Mouse (Mus musculus) spleen, postnatal 36 days (tissue): ENCODE data around the gene D430041D05Rik.

ENCODE experiments used
- DNase-seq, 2 experiments: peaks; one replicate each; pipeline ENCODE4 v3.0.0; 2022; ENCODE audit warnings: low spot score in 2 of 2, mixed read lengths in 1 of 2

Gene D430041D05Rik

GRCm38 (mm10) chr2:104408351-104408750, 2.5 kb downstream of the D430041D05Rik start:
- no peak for DNase-seq

GRCm38 (mm10) chr2:104407913-104408312, 2.9 kb downstream of the D430041D05Rik start:
- DNase-seq, result no peak

DNA sequence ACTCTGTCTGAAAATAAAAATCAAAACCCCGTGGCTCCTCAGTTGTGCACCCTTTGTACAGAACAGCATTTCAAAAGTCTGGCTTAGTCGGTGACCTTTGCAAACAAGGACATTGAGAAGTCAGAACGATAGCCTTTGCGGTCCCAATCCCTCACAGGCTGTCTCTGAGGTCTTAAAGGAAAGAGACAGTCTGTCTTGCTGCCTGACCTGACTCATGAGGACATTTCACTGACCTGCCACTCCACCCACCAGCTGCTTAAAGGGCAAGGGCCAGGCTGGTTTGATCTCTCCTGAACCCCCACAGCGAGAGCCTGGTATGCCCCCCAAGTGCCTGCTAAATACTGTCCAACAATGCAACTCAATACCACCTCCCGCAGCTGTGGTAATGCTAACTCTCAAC, 6.8 kb downstream of the D430041D05Rik start:
- DNase-seq, result no peak

GRCm38 (mm10) chr2:104398651-104399290, 12.0 kb downstream of the D430041D05Rik start:
- no peak for DNase-seq

- no peak for DNase-seq
These were observed 14.9 kb downstream of the D430041D05Rik start for GRCm38 (mm10) chr2:104395961-104396360.

GRCm38 (mm10) chr2:104394769-104395168, 16.0 kb downstream of the D430041D05Rik start:
- DNase-seq, result no peak

GRCm38 (mm10) chr2:104392700-104393312, 18.0 kb downstream of the D430041D05Rik start:
- DNase-seq, result no peak

- no peak for DNase-seq
These were observed 21.6 kb downstream of the D430041D05Rik start for GRCm38 (mm10) chr2:104389231-104389630.

- peak; percentile 6 to 11 for DNase-seq
These were observed 24.9 kb downstream of the D430041D05Rik start for GRCm38 (mm10) chr2:104385941-104386340.

- DNase-seq, result no peak
These were observed 27.2 kb downstream of the D430041D05Rik start for GRCm38 (mm10) chr2:104383589-104383988.

- DNase-seq, result no peak
These were observed 28.0 kb downstream of the D430041D05Rik start for GRCm38 (mm10) chr2:104382813-104383212.

- DNase-seq, result no peak
These were observed 31.5 kb downstream of the D430041D05Rik start for GRCm38 (mm10) chr2:104379304-104379703.

DNA sequence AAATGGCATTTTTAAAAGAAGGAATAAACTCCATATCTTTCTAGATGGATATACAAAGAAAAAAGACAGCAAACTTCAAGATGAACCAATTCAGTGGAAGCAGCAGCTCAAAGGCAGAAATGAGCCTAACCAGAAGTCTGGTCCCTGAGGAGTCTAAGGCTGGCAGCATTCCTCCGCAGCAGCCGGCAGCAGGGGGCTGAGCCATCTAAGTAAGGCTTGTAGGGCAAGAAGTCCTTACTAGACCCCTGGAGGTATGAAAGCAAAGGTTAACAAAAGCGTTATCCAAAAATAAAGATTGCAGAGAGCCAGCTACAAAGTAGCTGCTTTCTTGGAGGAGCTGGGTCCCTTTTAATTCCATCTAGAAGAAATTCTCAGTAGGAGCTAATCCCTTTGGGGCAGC, 32.0 kb downstream of the D430041D05Rik start:
- no peak for DNase-seq

- no peak for DNase-seq
These were observed 32.8 kb downstream of the D430041D05Rik start for GRCm38 (mm10) chr2:104377990-104378389.

GRCm38 (mm10) chr2:104372156-104372555, 38.7 kb downstream of the D430041D05Rik start:
- DNase-seq, result no peak

GRCm38 (mm10) chr2:104371606-104372130, 39.1 kb downstream of the D430041D05Rik start:
- DNase-seq, result no peak

- DNase-seq, result no peak
These were observed 42.9 kb downstream of the D430041D05Rik start for GRCm38 (mm10) chr2:104367836-104368298.

GRCm38 (mm10) chr2:104367291-104367690, 43.5 kb downstream of the D430041D05Rik start:
- DNase-seq, result no peak

DNA sequence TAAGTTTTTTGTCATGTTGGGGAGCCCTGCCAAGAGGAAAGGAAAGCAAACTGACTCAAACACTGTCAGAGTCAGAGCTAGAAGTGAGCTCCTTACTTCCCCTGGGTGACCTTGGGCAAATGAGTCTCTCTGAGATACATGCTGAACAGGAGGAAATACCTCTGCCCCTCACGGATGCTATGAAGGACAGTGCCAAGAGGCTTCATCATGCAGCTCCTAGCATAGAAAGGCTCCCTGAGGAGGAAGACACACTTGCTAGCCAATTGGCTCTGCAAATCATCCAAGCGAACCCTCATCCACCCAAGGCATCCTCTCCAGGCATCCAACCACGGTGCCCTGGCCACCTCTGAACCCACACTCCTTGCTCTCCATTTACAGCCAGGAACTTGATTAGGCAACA, 51.5 kb downstream of the D430041D05Rik start:
- DNase-seq, result no peak

- no peak for DNase-seq
These were observed 51.9 kb downstream of the D430041D05Rik start for GRCm38 (mm10) chr2:104358881-104359280.

DNA sequence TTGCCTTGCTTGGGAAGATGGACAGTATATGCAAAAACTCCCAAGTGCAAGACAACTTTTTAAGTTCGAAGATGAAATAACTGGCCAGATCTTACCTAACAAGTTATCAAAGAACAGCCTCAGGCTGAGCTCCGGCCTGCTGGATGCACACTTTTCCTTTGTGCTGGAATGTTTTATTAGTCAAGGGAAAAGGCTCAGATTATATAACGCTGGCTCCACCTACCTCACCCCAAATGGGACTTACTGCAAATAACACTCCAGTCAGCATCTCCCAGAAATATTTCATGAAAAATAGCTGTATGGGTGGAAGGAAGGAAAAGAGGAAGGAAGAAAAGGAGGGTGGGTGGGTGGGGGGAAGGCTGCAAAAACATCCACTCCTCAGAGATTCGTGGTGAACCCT, 54.3 kb downstream of the D430041D05Rik start:
- no peak for DNase-seq

DNA sequence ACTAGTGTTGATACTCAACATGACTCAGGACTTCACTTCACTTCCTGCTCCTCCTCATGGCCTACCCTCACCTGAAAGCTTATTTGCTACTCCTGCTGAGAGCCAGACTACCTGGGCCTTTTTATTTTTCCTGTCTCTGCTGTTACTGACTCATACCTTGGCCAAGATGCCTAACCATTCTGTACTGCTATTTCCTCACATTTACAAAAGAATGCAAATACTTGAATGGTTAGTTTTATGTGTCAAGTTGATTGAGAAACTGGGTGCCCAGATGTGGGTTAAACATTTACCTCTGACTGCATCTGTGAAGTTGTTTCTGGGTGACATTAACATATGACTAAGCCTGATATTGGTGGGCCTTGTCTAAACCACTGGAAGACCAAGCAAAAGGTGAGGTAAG, 56.7 kb downstream of the D430041D05Rik start:
- no peak for DNase-seq

- DNase-seq, result no peak
These were observed 58.7 kb downstream of the D430041D05Rik start for GRCm38 (mm10) chr2:104352204-104352493.
